In the genomic region with DNA sequence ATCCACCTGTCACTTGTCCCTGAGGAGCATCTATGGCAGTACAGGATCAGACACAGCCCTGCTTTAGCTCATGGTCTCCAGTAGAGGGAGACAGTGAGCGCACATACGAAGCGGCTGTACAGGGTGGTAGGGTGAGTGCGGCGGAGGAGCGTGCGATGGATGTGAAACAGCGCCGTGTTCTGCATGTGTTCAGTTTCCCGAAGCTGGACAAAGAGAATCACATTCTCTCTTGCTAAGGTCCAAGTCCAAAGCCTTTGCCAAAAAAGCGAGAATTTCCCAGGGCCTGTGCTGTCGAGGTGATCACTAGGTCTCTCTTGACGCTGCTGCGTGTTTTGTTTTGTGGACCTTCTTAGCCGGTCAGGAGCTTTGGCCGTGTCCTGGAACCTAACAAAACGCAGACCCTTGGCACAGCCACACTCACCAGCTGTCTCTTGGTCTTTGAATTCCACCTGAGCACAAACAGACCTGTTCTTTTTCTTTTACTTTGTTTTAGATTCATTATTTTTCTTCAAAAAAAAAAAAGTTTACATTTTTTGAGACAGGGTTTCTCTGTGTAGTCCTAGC, we compare ENCODE assay signal across 8 mouse cellular contexts. TPM values are rescaled to one million over a fixed set of nuclear protein-coding genes. Genes with fewer than 3 reads are reported as not detected.
DNase-seq lines count a peak whose midpoint lies in the region; ATAC-seq and TF ChIP-seq lines count a peak whose summit lies in the region.

No protein-coding gene starts in this region.

- peak; percentile 93 for DNase-seq in A20 (ENCODE audit: low read depth, low spot score)
- peak; percentile 77 for DNase-seq in adrenal gland, postnatal 14 days
- DNase-seq in embryonic facial prominence, embryonic 11.5 days (ENCODE audit: low spot score) = peak; percentile 85
- peak; percentile 64 for DNase-seq in liver, adult 2 months (ENCODE audit: extremely low read depth, low read depth, low spot score)
- DNase-seq in splenic B cell, adult 2 months (ENCODE audit: low read depth, low spot score) = peak; percentile 91

- H3K9me3 ChIP-seq in embryonic facial prominence, embryonic 11.5 days (replicated peaks; ENCODE audit: control insufficient read depth, low read length) = no peaks in the 10 kb centered on the region
- H3K9me3 ChIP-seq in heart, embryonic 11.5 days (replicated peaks; ENCODE audit: control insufficient read depth, low read length) = no peaks in the 10 kb centered on the region
- H3K9me3 ChIP-seq in kidney, embryonic 14.5 days (ENCODE audit: control insufficient read depth, low read length) = no peaks in the 10 kb centered on the region

- H3ac ChIP-seq in myocyte (ENCODE audit: control insufficient read depth, insufficient read length) = no peak overlapping the region

- ATAC-seq in embryonic facial prominence, embryonic 11.5 days (replicated peaks; ENCODE audit: insufficient number of reproducible peaks, low FRiP score, low TSS enrichment, low read depth) = peak; percentile 79; the same call in 1 of the 2 replicates
- no peak for ATAC-seq in heart, embryonic 11.5 days (replicated peaks; ENCODE audit: insufficient number of reproducible peaks, low FRiP score, low TSS enrichment)
- peak; percentile 71 for ATAC-seq in kidney, embryonic 14.5 days (ENCODE audit: low FRiP score, low TSS enrichment)

- TF ChIP-seq CTCF in liver, adult 2 months (IDR thresholded peaks at IDR 0.05; ENCODE audit: low read depth, low read length) = peak; percentile 94

- no peaks in the 10 kb centered on the region for H3K79me2 ChIP-seq in liver, adult 2 months (ENCODE audit: control insufficient read depth, insufficient read depth, low read length)
- no peaks in the 10 kb centered on the region for H3K79me2 ChIP-seq in myocyte (ENCODE audit: control insufficient read depth, insufficient read depth)

- no peak overlapping the region for H3K27ac ChIP-seq in embryonic facial prominence, embryonic 11.5 days (replicated peaks; ENCODE audit: low read depth, low read length)
- no peak overlapping the region for H3K27ac ChIP-seq in heart, embryonic 11.5 days (ENCODE audit: low read depth, low read length)
- no peak overlapping the region for H3K27ac ChIP-seq in kidney, embryonic 14.5 days (ENCODE audit: low read depth, low read length)
- no peak overlapping the region for H3K27ac ChIP-seq in liver, adult 2 months (replicated peaks; ENCODE audit: insufficient read depth, low read depth, low read length)

- H3K36me3 ChIP-seq in embryonic facial prominence, embryonic 11.5 days (replicated peaks; ENCODE audit: control insufficient read depth, insufficient read depth, low read depth, low read length) = no peaks in the 10 kb centered on the region
- H3K36me3 ChIP-seq in heart, embryonic 11.5 days (ENCODE audit: control insufficient read depth, insufficient read depth, low read length) = no peaks in the 10 kb centered on the region
- H3K36me3 ChIP-seq in kidney, embryonic 14.5 days (ENCODE audit: control insufficient read depth, insufficient read depth, low read length) = no peaks in the 10 kb centered on the region
- no peaks in the 10 kb centered on the region for H3K36me3 ChIP-seq in liver, adult 2 months (ENCODE audit: control insufficient read depth, insufficient read depth, low read length)
- no peaks in the 10 kb centered on the region for H3K36me3 ChIP-seq in myocyte (ENCODE audit: control insufficient read depth, insufficient read depth)
- no peaks in the 10 kb centered on the region for H3K36me3 ChIP-seq in splenic B cell, adult 2 months (ENCODE audit: control insufficient read depth, insufficient read depth, low read length, poor library complexity, severe bottlenecking)

- no peaks in the 10 kb centered on the region for H3K27me3 ChIP-seq in embryonic facial prominence, embryonic 11.5 days (ENCODE audit: control insufficient read depth, insufficient read depth, low read length)
- H3K27me3 ChIP-seq in heart, embryonic 11.5 days (ENCODE audit: control insufficient read depth, insufficient read depth, low read length) = no peaks in the 10 kb centered on the region
- no peaks in the 10 kb centered on the region for H3K27me3 ChIP-seq in kidney, embryonic 14.5 days (ENCODE audit: control insufficient read depth, insufficient read depth, low read length)
- no peaks in the 10 kb centered on the region for H3K27me3 ChIP-seq in liver, adult 2 months (ENCODE audit: control insufficient read depth, insufficient read depth, low read length)
- H3K27me3 ChIP-seq in myocyte (ENCODE audit: control insufficient read depth, insufficient read depth, insufficient read length) = no peaks in the 10 kb centered on the region
- no peaks in the 10 kb centered on the region for H3K27me3 ChIP-seq in splenic B cell, adult 2 months (ENCODE audit: control insufficient read depth, insufficient read depth, low read length, poor library complexity, severe bottlenecking)

- no peak for TF ChIP-seq POLR2A in liver, adult 2 months (IDR thresholded peaks at IDR 0.05; ENCODE audit: extremely low read depth, insufficient read depth, low read length)
- no peak for TF ChIP-seq POLR2A in myocyte (IDR thresholded peaks at IDR 0.05; ENCODE audit: insufficient read length, low read depth)

- H3K9ac ChIP-seq in embryonic facial prominence, embryonic 11.5 days (replicated peaks; ENCODE audit: low read length) = peak overlapping the region; percentile 44
- no peak overlapping the region for H3K9ac ChIP-seq in heart, embryonic 11.5 days (ENCODE audit: low read depth, low read length)
- 0 out of 2 replicates have a peak overlapping the region, but pooled peaks have one; percentile 34 for H3K9ac ChIP-seq in kidney, embryonic 14.5 days (ENCODE audit: low read depth, low read length)
- peak overlapping the region; percentile 5; the same call in 1 of the 2 replicates for H3K9ac ChIP-seq in liver, adult 2 months (ENCODE audit: low read depth, low read length)

- no peak overlapping the region for H3K4me3 ChIP-seq in embryonic facial prominence, embryonic 11.5 days (ENCODE audit: low read depth, low read length)
- no peak overlapping the region for H3K4me3 ChIP-seq in heart, embryonic 11.5 days (ENCODE audit: low read depth, low read length)
- H3K4me3 ChIP-seq in kidney, embryonic 14.5 days (ENCODE audit: low read length) = no peak overlapping the region
- no peak overlapping the region for H3K4me3 ChIP-seq in liver, adult 2 months (ENCODE audit: insufficient read depth, low read depth, low read length)
- H3K4me3 ChIP-seq in myocyte = no peak overlapping the region

- H3K4me1 ChIP-seq in embryonic facial prominence, embryonic 11.5 days (ENCODE audit: control insufficient read depth, insufficient read depth, low read length) = no peaks in the 10 kb centered on the region
- H3K4me1 ChIP-seq in heart, embryonic 11.5 days (ENCODE audit: control insufficient read depth, insufficient read depth, low read length) = no peaks in the 10 kb centered on the region
- no peaks in the 10 kb centered on the region for H3K4me1 ChIP-seq in kidney, embryonic 14.5 days (ENCODE audit: control insufficient read depth, insufficient read depth, low read length)
- no peaks in the 10 kb centered on the region for H3K4me1 ChIP-seq in liver, adult 2 months (ENCODE audit: control insufficient read depth, insufficient read depth, low read length)

- WGBS in embryonic facial prominence, embryonic 11.5 days = 27% methylated on average over 17 of the region's 17 CpGs
- 36% methylated on average over 17 of the region's 17 CpGs for WGBS in heart, embryonic 11.5 days (ENCODE audit: insufficient replicate concordance)
- WGBS in kidney, embryonic 14.5 days = 39% methylated on average over 17 of the region's 17 CpGs
- WGBS in liver, adult 2 months = 24% methylated on average over 17 of the region's 17 CpGs

- H3K4me2 ChIP-seq in embryonic facial prominence, embryonic 11.5 days (ENCODE audit: low read depth, low read length) = peak overlapping the region; percentile 36
- peak overlapping the region; percentile 54 for H3K4me2 ChIP-seq in heart, embryonic 11.5 days
- H3K4me2 ChIP-seq in kidney, embryonic 14.5 days (replicated peaks; ENCODE audit: low read depth, low read length) = peak overlapping the region; percentile 35
- H3K4me2 ChIP-seq in myocyte (ENCODE audit: low read depth) = peak overlapping the region; percentile 67

RNA-seq across cellular contexts. Expression of gene Il5, which starts 15.2 kb away (rescaled TPM):
- not detected in 2 replicates for total RNA-seq in adrenal gland, postnatal 14 days (2021)
- not detected in 2 replicates for polyA plus RNA-seq in embryonic facial prominence, embryonic 11.5 days (2014; fragmentation: Nextera tagmentation; extraction: Ambion mirVana)
- polyA plus RNA-seq in heart, embryonic 11.5 days (2014; fragmentation: Nextera tagmentation; extraction: Ambion mirVana) = not detected in 2 replicates
- not detected in 2 replicates for polyA plus RNA-seq in kidney, embryonic 14.5 days (2014; fragmentation: Nextera tagmentation; extraction: Ambion mirVana)
- 0.09 TPM in 1 of 2 replicates, not detected in the other for total RNA-seq in liver, adult 2 months (2014; rRNA removed)
- polyA plus RNA-seq in liver, adult 2 months (2012; rRNA removed) = not detected in 2 replicates
- not detected for polyA plus RNA-seq in myocyte (2012; fragmentation: generic; extraction: Trizol)

RNA-seq across cellular contexts. Expression of gene Rad50, which starts 28.6 kb away (rescaled TPM):
- total RNA-seq in adrenal gland, postnatal 14 days (2021) = 15.8 and 17.7 TPM in 2 replicates
- polyA plus RNA-seq in embryonic facial prominence, embryonic 11.5 days (2014; fragmentation: Nextera tagmentation; extraction: Ambion mirVana) = 26.5 and 26.8 TPM in 2 replicates
- polyA plus RNA-seq in heart, embryonic 11.5 days (2014; fragmentation: Nextera tagmentation; extraction: Ambion mirVana) = 19.5 and 22.4 TPM in 2 replicates
- polyA plus RNA-seq in kidney, embryonic 14.5 days (2014; fragmentation: Nextera tagmentation; extraction: Ambion mirVana) = 18.3 and 26.4 TPM in 2 replicates
- 4.9 and 5.4 TPM in 2 replicates for total RNA-seq in liver, adult 2 months (2014; rRNA removed)
- polyA plus RNA-seq in liver, adult 2 months (2012; rRNA removed) = 1.2 and 1.7 TPM in 2 replicates
- polyA plus RNA-seq in myocyte (2012; fragmentation: generic; extraction: Trizol) = 4.3 TPM

RNA-seq across cellular contexts. Expression of gene Irf1, which starts 34.0 kb away (rescaled TPM):
- 19.6 and 32.7 TPM in 2 replicates for total RNA-seq in adrenal gland, postnatal 14 days (2021)
- 7.0 and 7.7 TPM in 2 replicates for polyA plus RNA-seq in embryonic facial prominence, embryonic 11.5 days (2014; fragmentation: Nextera tagmentation; extraction: Ambion mirVana)
- polyA plus RNA-seq in heart, embryonic 11.5 days (2014; fragmentation: Nextera tagmentation; extraction: Ambion mirVana) = 8.5 and 8.8 TPM in 2 replicates
- 9.7 and 13.2 TPM in 2 replicates for polyA plus RNA-seq in kidney, embryonic 14.5 days (2014; fragmentation: Nextera tagmentation; extraction: Ambion mirVana)
- 37.5 and 44.2 TPM in 2 replicates for total RNA-seq in liver, adult 2 months (2014; rRNA removed)
- polyA plus RNA-seq in liver, adult 2 months (2012; rRNA removed) = 27.9 and 43.0 TPM in 2 replicates
- 25.0 TPM for polyA plus RNA-seq in myocyte (2012; fragmentation: generic; extraction: Trizol)

RNA-seq across cellular contexts. Expression of gene Gm17334, which starts 37.2 kb away (rescaled TPM):
- total RNA-seq in adrenal gland, postnatal 14 days (2021) = 0.37 and 0.41 TPM in 2 replicates
- polyA plus RNA-seq in embryonic facial prominence, embryonic 11.5 days (2014; fragmentation: Nextera tagmentation; extraction: Ambion mirVana) = not detected in 2 replicates
- polyA plus RNA-seq in heart, embryonic 11.5 days (2014; fragmentation: Nextera tagmentation; extraction: Ambion mirVana) = 0.24 TPM in 1 of 2 replicates, not detected in the other
- 0.44 TPM in 1 of 2 replicates, not detected in the other for polyA plus RNA-seq in kidney, embryonic 14.5 days (2014; fragmentation: Nextera tagmentation; extraction: Ambion mirVana)
- not detected in 2 replicates for total RNA-seq in liver, adult 2 months (2014; rRNA removed)
- polyA plus RNA-seq in liver, adult 2 months (2012; rRNA removed) = 0.16 TPM in 1 of 2 replicates, not detected in the other
- 0.19 TPM for polyA plus RNA-seq in myocyte (2012; fragmentation: generic; extraction: Trizol)
